Mouse (Mus musculus) brain, adult 2 months (tissue): ENCODE data around the gene Unc93a.
"Not testable (repeated sequence)": the region's sequence is repeated elsewhere in the genome, so short reads cannot be mapped to it uniquely, and the experiment has no call there.

Experiments used
- DNase-seq: peaks from one replicate; pipeline ENCODE4 v3.0.0; 2011; ENCODE audit warnings: low read depth, low spot score

The Unc93a gene

GRCm38 (mm10) chr17:13131710-13132109 is at the start of gene Unc93a:
Unc93a (minus strand) TSS chr17:13131810.
- DNase-seq, result not testable (repeated sequence)

- not testable (repeated sequence) for DNase-seq
Measured at GRCm38 (mm10) chr17:13180491-13180890, 48.9 kb upstream of the Unc93a start.

- DNase-seq, result peak; percentile 34
Measured at GRCm38 (mm10) chr17:13179021-13179420, 47.4 kb upstream of the Unc93a start.

- DNase-seq, result not testable (repeated sequence)
Measured at GRCm38 (mm10) chr17:13177796-13178195, 46.2 kb upstream of the Unc93a start.

GRCm38 (mm10) chr17:13175609-13176008 is 44.0 kb upstream of the Unc93a start:
- not testable (repeated sequence) for DNase-seq

DNA sequence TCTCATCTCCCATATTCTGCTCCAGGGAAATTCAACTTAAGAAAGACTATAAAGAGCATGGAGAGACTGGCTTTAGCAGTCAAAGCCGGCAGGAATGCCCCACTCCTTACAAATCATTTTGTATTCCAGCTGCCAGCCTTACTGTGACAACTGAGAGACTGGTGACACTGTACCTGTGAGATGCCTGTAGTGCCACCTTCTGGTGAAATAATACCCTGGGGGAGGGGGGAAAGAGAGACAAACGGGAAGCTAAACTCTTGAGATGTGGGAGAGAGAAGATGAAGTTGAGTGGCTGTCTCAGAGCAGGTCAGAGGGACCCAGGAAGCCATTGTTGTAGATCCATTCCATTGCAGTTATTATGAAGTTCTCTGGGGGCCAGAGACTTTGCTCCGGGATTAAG is 42.4 kb upstream of the Unc93a start:
- DNase-seq, result not testable (repeated sequence)

DNA sequence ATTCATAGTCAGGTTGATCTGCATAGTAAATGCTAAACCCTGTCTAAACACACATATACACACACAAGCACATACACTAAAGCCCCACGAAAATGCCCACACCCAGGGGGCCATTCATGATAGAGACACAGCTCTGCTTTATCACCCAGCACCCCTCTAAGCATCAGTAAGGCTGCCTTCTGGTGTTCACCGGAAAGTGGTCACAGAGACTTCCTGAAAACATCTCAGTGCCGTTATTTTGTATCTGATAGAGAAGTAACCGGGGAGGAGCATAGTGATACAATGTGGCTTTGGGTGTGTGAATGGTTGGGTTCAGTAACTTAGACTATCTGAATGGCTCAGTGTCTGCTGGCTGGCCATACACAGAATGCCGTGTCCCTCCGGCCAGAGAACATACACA is 42.0 kb upstream of the Unc93a start:
- DNase-seq, result not testable (repeated sequence)

GRCm38 (mm10) chr17:13146128-13146527 is 14.5 kb upstream of the Unc93a start:
- DNase-seq, result not testable (repeated sequence)

- DNase-seq, result not testable (repeated sequence)
Measured at GRCm38 (mm10) chr17:13144580-13145215, 13.1 kb upstream of the Unc93a start.

- DNase-seq, result not testable (repeated sequence)
Measured at GRCm38 (mm10) chr17:13142665-13143064, 11.1 kb upstream of the Unc93a start.

DNA sequence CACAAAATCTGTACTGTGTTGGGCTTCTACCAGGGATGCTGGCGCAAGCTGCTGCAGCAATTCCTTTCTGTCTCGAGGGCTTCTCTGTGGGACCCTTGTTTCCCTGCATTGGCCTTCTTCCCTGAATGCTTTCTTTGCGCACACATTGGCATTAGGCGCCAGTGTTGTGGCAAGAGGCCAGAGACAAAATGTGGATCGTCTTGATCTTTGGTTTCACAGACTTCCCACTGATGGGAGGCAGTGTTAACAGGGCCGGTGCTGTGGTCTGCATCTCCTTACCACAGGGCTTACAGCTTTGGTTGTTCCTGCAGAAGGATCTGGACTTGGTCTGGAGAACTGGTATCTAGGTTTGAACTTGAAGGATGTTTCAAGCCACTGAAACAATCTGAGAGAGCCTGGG is 3.7 kb upstream of the Unc93a start:
- not testable (repeated sequence) for DNase-seq

- not testable (repeated sequence) for DNase-seq
Measured at GRCm38 (mm10) chr17:13132352-13132751, 742 bp upstream of the Unc93a start.

GRCm38 (mm10) chr17:13129737-13130465 is 1.7 kb downstream of the Unc93a start:
- DNase-seq, result not testable (repeated sequence)

- DNase-seq, result not testable (repeated sequence)
Measured at GRCm38 (mm10) chr17:13129324-13129723, 2.3 kb downstream of the Unc93a start.

DNA sequence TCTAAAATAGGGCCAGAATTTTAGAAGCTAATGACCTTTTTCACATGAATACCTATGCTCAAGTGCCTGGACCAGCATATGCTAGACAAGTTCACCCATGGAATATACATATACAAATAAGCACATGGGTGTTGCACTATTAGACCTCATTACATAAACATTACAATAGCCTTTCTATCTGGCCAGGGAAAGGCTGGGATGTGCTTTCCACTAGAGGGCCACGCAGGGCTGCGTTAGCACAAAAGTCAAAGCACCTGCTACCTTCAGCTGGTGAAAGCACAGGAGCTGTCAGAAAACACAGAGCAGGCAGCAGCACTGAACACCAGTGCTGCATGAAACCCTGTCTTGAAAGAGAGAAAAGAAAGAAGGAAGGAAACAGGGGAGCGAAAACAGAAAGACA is 7.4 kb downstream of the Unc93a start:
- DNase-seq, result not testable (repeated sequence)

- not testable (repeated sequence) for DNase-seq
Measured at GRCm38 (mm10) chr17:13123308-13124038, 8.1 kb downstream of the Unc93a start.

DNA sequence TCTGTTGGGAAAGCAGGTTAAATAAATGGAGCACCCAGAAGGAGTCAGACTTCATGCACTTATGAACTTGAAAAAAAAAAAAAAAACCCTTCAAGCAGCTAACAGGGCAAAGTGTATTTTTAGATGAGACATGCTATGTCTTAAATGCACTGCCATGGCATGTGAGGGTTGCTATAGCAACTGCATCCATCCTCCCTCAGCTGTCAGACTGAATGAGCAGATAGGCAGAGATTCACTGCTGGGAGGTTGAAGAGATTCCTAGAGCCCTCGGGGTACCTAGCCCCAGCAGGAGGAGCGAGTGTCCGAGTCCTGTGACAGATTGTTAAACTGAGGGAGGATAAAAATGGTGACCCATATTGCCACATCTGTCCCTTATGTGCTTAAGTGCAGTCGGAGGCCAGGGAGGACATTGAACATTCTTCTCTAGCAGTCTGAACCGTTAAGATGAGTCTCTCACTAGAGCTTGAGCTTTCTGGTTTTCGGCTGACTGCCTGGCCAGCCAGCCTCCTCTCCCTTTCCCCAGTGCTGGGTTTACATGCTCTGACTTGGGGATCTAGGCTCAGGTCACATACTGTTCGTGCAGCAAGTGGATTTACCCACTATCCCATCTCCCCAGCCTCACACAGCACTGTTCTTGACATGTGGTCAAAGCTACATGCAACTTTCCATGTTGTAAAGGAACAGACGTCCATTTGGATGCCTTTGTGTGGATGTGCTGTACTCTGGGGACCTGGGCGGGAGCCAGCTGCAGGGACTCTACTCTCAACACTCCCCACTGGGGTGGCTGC is 18.9 kb downstream of the Unc93a start:
- DNase-seq, result not testable (repeated sequence)

- peak; percentile 6 for DNase-seq
Measured at GRCm38 (mm10) chr17:13106563-13106962, 25.0 kb downstream of the Unc93a start.

GRCm38 (mm10) chr17:13092960-13093359 is 38.6 kb downstream of the Unc93a start:
- DNase-seq, result not testable (repeated sequence)

- DNase-seq, result not testable (repeated sequence)
Measured at GRCm38 (mm10) chr17:13092100-13092764, 39.4 kb downstream of the Unc93a start.

DNA sequence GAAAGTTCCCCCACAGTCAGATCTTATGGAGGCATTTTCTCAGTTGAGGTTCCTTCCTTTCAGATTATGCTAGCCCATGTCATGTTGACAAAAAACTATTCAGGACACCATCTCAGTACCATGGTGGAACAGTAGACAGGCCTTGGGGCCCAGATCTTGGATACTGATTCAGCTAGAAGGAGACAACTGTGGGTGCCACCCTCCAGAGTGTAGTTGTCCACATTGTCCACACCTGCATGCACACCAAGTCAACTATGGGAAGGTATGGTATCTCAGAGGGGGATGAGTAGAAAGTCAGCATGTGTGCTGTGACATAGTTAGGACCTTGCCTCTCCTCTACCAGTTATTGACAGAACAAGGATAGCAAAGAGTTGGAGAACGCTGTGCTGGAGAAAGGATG is 40.1 kb downstream of the Unc93a start:
- DNase-seq, result not testable (repeated sequence)
